Mouse (Mus musculus) layer of hippocampus, adult 8-10 months (tissue): ENCODE results near the gene Pnpla3. TPM values are rescaled to one million over a fixed set of nuclear protein-coding genes. Genes with fewer than 3 reads are reported as not detected.
"Not testable (repeated sequence)": the region's sequence is repeated elsewhere in the genome, so short reads cannot be mapped to it uniquely, and the experiment has no call there.

Experiments
- DNase-seq, 2 experiments: peaks; one replicate each; pipeline ENCODE4 v3.0.0; 2022; ENCODE audit warnings: low spot score in 2 of 2
- total RNA-seq, 4 experiments: library from RNA; stranded (reverse); gene quantifications; 2 replicates each; pipeline ENCODE4 v1.2.4; 2022

The Pnpla3 gene
- 10 to 100 TPM in 2 of 4 experiments, 1 to 10 TPM in 2; 7.3 to 11.5 (median 9.4) TPM for total RNA-seq

- DNase-seq: peak; percentile 96 to 97
These were observed at the start of gene Pnpla3 for GRCm38 (mm10) chr15:84167600-84167999. Gene Pnpla3 (plus strand): TSS chr15:84167837.

- DNase-seq: peak in 1 of 2 experiments; percentile 31
These were observed 47.0 kb upstream of the Pnpla3 start for GRCm38 (mm10) chr15:84120612-84121011.

DNA sequence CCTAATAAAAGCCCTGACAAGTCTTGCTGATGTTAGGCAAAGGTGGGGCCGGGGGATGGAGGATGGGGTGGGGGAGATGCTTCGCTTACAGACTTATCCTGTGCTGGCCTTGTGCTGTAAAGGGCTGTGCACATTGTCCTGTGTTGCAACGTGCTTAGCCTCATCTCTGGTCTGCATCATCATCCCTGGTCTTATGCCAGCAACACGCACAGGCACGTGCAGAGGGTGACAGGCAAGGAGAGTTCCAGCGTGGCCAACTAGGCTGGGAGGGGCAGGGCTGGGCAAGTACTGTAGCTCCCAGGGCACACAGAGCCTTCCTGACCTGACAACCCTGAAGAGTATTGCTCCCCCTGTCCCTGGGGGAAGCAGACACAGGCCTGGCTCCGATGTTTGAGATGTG, 46.6 kb upstream of the Pnpla3 start:
- no peak for DNase-seq

DNA sequence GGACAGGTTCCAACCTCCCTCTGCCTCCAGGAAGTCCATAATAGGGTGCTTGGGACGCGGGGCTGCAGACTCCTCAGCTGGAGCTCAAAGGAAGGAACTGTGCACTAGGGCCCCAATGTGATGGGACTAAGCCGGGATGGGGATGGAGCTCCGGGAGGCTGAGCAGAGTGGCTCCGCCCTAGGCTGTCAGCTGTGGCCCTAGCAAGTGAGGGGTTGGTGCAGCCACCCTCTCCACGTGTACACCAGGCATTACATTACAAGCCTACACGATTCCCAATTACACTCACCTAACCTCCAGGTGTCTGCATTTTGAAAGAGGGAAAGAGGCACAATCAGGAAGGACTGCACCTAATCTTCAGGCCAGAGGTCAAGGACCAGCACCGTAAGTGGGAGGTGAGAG, 44.6 kb upstream of the Pnpla3 start, which contains the start of gene Pnpla5:
TSS of gene Pnpla5 (minus strand) at position 101 of the 400 bp plus-strand sequence.
- DNase-seq: no peak

GRCm38 (mm10) chr15:84124086-84124485, 43.6 kb upstream of the Pnpla3 start:
- no peak for DNase-seq

GRCm38 (mm10) chr15:84126447-84126846, 41.2 kb upstream of the Pnpla3 start:
- DNase-seq: no peak

DNA sequence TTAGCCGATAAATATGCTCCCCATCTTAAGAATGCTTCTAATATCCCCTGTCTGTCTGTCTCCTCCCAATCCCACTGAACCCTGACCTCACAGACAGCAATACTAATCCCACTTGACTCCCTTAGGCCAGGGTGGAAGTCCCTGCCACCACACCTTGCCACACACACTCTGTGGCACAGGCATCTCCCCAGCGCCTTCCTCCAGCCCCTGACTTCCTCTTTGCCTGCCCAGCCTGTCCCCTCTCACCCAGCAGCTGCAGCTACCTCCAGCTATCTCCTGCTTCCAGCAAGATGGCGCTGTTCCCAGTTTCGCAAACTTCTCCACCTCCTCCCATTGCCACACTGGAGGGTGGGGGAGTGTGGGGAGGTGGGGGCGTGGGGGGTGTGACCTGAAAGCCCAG, 40.8 kb upstream of the Pnpla3 start:
- DNase-seq: no peak

DNA sequence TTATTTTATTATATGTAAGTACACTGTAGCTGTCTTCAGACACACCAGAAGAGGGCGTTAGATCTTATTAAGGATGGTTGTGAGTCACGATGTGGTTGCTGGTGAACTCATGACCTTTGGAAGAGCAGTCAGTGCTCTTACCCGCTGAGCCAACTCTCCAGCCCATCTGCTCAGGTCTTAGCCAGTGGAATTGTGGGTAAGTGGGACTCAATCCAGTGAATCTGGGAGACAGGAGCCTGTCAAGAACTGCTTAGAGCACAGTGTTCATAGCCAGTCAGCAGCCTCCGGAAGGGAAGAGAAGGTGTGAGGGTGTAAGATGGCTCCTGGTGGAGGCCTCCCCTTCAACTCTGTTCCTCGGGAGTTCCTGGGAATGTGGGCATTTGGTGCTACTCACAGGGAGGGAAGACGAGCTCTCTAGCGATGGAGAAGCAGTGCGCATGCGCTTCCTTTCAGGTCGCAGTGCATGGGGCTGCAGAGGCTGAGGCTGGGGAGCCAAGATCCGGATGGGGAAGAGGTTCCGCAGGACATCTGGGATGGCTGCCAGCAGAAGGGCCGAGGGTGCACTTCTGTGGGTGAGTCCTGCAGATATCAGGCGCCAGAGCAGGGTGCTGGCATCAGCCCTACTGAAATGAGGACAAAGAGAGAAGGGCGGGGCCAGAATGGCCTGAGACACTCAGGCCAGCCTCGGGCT, 36.4 kb upstream of the Pnpla3 start:
- DNase-seq: no peak

DNA sequence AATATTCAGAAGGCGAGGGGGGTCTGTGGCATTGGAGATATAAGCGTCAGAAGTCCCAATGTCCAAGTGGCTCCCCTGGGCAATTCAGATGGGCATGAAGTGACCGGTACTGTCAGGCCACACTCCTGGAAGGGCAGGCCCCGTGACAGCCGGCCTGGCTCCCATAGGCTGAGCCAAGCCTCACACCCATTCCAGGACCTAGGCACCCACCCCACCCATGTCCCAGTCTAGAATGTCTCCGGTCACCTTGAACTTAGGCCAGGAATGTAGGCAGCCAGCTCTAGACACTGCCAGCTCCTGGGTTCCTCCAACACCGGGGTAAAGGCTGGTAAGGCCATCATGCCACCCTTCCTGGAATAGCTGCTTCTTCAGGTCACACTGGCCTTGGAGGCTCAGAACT, 35.7 kb upstream of the Pnpla3 start:
- DNase-seq: no peak

DNA sequence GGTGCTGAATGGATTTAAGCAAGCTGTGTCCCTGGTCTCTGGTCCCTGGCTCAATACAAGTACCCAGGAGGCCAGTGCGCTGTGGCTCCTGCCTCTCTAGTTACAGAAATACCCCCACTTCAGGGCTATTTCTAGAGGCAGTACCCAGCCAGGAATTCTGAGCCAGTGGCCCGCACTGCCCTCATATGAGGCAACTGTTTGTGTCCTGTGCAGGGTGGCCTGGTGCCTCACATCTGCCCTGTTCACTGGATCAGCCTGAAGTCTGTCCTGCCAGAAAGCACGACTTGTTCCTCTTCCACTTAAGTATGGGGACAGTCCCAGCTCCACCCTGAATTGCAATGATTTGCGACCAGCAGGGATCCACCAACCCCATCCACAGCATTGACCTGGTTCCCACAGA, 34.2 kb upstream of the Pnpla3 start:
- no peak for DNase-seq

GRCm38 (mm10) chr15:84135472-84135871, 32.2 kb upstream of the Pnpla3 start:
- no peak for DNase-seq

- no peak for DNase-seq
These were observed 30.9 kb upstream of the Pnpla3 start for GRCm38 (mm10) chr15:84136473-84137415.

GRCm38 (mm10) chr15:84139592-84140005, 28.0 kb upstream of the Pnpla3 start:
- DNase-seq: no peak

- DNase-seq: no peak
These were observed 27.5 kb upstream of the Pnpla3 start for GRCm38 (mm10) chr15:84140109-84140508.

- DNase-seq: no peak
These were observed 26.7 kb upstream of the Pnpla3 start for GRCm38 (mm10) chr15:84140929-84141328.

DNA sequence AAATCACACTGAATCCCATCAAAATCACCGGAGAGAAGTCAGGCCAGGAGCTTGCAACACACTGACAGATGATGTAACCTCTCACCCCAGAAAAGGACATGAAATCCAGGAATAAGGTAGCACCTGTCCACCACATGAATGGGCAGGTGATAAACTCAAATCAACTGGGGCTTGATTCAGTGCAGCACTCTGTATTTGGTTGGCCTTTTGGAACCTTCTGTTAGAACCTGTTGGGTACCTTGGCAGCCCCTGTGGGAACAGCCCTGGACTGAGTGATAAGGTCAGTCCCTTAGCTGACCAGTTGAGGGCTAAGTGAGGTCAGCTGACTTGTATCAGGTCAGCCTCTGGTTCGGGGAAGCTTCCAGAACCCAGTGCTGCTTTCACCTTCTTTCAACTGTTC, 11.5 kb upstream of the Pnpla3 start:
- DNase-seq: no peak

- DNase-seq: not testable (repeated sequence)
These were observed 10.1 kb upstream of the Pnpla3 start for GRCm38 (mm10) chr15:84157530-84157929.

DNA sequence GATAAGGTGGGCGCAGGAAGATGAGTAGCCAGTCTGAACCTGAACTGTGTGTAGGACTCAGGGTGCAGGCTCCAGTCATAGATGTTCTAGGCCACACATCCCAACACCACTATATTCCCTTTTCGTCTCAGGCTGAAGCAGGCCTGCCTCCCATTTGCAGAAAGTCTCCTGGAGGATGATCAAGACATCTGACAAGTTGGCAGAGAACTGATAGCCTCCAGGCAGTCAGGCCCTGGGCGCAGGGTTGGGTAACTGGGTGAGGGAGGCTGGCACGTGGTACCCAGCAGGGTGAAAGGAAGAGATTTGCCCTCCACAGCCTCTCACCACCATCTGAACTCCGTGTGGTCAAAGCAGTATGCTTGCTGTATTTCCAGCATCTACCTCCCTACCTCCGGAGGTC, 5.8 kb upstream of the Pnpla3 start:
- DNase-seq: no peak

DNA sequence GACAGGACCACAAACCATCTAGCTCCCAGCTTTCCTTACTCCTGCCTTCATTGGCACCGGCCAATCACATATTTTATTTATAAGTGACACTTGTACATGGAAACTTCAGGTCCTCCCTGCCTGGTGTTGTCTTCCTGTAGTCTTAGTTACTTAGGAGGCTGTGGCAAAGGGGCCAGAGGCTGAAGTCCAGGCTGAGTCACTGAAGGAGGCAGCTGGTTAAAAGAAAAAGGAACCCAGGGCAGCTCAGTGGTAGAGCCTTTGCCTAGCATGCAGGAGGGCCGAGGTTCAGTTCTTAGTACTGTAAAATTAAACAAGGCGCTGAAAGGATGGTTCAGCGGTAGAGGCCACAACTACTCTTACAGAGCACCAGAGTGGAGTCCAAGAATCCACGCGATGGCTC, 819 bp upstream of the Pnpla3 start:
- DNase-seq: no peak

DNA sequence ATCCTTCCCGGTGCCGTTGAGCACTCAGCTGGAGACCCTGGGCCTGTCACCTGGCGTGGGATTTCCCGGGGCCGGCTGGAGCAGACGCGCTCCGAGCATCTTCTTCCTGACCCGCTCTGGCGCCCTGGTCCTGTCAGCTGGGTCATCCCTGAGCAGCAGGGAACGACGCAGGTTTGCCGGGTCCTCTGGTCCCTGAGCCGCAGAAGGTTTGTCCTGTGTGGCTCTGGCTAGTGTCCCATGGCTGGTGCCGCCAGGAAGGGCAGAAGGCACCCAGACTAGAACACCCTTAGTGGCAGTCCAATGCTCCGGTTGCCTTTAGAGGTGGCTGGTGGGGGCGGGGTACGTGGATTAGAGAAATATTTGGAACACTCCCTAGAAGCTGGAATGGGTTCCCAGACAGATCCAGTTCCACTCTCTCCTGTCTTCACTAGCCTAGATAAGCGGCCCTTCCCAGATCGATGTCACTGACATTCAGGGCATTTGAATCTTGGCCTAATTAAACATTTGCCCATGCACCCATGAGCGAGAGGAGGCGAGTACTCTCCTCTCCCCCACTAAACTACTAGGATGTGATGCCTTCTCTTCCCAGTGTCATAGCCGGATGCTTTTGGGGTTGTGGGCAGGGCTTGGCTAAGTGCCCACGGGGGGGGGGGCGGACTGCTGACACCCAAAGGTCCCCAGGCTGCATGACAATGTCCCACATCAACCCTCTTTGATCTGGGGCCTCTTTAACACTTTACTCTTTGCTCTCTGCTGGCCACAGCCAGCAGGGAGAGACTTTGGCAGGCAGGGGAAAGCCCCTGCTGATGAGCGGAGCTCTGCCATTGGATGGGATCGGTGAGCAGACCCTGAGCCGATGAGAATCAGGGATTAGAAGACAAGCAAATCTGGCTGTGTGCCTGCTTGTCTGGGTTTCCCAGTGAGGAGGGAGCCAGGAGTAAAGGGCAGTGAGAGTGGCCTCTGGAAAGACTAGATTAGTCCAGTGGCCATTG, 829 bp downstream of the Pnpla3 start:
- DNase-seq: no peak

DNA sequence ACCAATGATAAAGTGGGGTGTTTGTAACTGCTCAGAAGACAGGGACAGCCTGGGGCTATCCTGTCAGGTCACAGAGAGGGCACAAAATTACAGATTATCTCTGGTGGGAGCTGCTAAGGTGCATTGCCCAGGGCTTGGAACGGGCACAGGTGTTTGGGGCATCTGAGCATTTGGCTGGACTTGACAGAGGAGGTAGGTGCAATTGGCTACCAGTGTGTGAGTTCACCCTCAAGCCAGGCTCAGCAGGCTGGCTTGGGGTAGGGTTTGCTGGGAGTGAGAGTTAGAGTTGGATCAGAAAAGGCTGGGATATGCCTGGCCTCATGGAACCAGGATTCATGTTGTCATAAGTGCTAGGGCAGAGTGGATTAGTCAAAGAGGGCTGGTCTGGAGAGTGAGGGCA, 1.9 kb downstream of the Pnpla3 start:
- DNase-seq: no peak
